Mouse (Mus musculus): ENCODE data around the gene Ppdpf.
"Not testable (repeated sequence)": the region's sequence is repeated elsewhere in the genome, so short reads cannot be mapped to it uniquely, and the experiment has no call there.

The Ppdpf gene

GRCm38 (mm10) chr2:181159091-181159514, 27.9 kb upstream of the Ppdpf start:
- no peak for DNase-seq (ENCODE audit: low spot score)

- DNase-seq (ENCODE audit: low spot score): no peak
These were observed 27.3 kb upstream of the Ppdpf start for GRCm38 (mm10) chr2:181159771-181160170.

GRCm38 (mm10) chr2:181160821-181161220, 26.2 kb upstream of the Ppdpf start:
- DNase-seq (ENCODE audit: low spot score): no peak

- no peak for DNase-seq (ENCODE audit: low spot score)
These were observed 20.6 kb upstream of the Ppdpf start for GRCm38 (mm10) chr2:181166469-181166868.

- DNase-seq (ENCODE audit: low spot score): no peak
These were observed 12.4 kb upstream of the Ppdpf start for GRCm38 (mm10) chr2:181174646-181175045.

GRCm38 (mm10) chr2:181178015-181178414, 9.0 kb upstream of the Ppdpf start:
- DNase-seq (ENCODE audit: low spot score): no peak

GRCm38 (mm10) chr2:181178471-181178870, 8.6 kb upstream of the Ppdpf start:
- no peak for DNase-seq (ENCODE audit: low spot score)

- DNase-seq (ENCODE audit: low spot score): no peak
These were observed 6.1 kb upstream of the Ppdpf start for GRCm38 (mm10) chr2:181180898-181181297.

GRCm38 (mm10) chr2:181186635-181187034, 412 bp upstream of the Ppdpf start:
- peak; percentile 42 for DNase-seq (ENCODE audit: low spot score)

- no peak for DNase-seq (ENCODE audit: low spot score)
These were observed 1.6 kb downstream of the Ppdpf start for GRCm38 (mm10) chr2:181188681-181189080.

GRCm38 (mm10) chr2:181189321-181189720, 2.3 kb downstream of the Ppdpf start:
- no peak for DNase-seq (ENCODE audit: low spot score)

GRCm38 (mm10) chr2:181191385-181191784, 4.3 kb downstream of the Ppdpf start:
- not testable (repeated sequence) for DNase-seq (ENCODE audit: low spot score)

GRCm38 (mm10) chr2:181191936-181192335, 4.9 kb downstream of the Ppdpf start:
- no peak for DNase-seq (ENCODE audit: low spot score)

GRCm38 (mm10) chr2:181193044-181193443, 6.0 kb downstream of the Ppdpf start:
- DNase-seq (ENCODE audit: low spot score): no peak

GRCm38 (mm10) chr2:181196628-181197300, 9.7 kb downstream of the Ppdpf start:
- DNase-seq (ENCODE audit: low spot score): no peak

- no peak for DNase-seq (ENCODE audit: low spot score)
These were observed 14.6 kb downstream of the Ppdpf start for GRCm38 (mm10) chr2:181201606-181202005.

GRCm38 (mm10) chr2:181202422-181202821, 15.4 kb downstream of the Ppdpf start, which contains the start of gene Ptk6:
Ptk6 (minus strand) TSS chr2:181202789.
- no peak for DNase-seq (ENCODE audit: low spot score)

- no peak for DNase-seq (ENCODE audit: low spot score)
These were observed 15.8 kb downstream of the Ppdpf start for GRCm38 (mm10) chr2:181202886-181203285.

GRCm38 (mm10) chr2:181205678-181206077, 18.6 kb downstream of the Ppdpf start:
- no peak for DNase-seq (ENCODE audit: low spot score)

GRCm38 (mm10) chr2:181206118-181206517, 19.1 kb downstream of the Ppdpf start:
- DNase-seq (ENCODE audit: low spot score): no peak

- no peak for DNase-seq (ENCODE audit: low spot score)
These were observed 25.5 kb downstream of the Ppdpf start for GRCm38 (mm10) chr2:181212389-181213020.

GRCm38 (mm10) chr2:181213021-181213445, 26.0 kb downstream of the Ppdpf start, which contains the start of gene Srms:
Srms (minus strand) TSS chr2:181213185.
- no peak for DNase-seq (ENCODE audit: low spot score)

- no peak for DNase-seq (ENCODE audit: low spot score)
These were observed 29.0 kb downstream of the Ppdpf start for GRCm38 (mm10) chr2:181216037-181216436.

Measured in urinary bladder, postnatal 10 days (tissue).